Mouse (Mus musculus) liver (tissue): ENCODE results near the gene Mfn2.

ENCODE experiments used
- DNase-seq: peaks from one replicate; pipeline ENCODE4 v3.0.0-alpha.2; 2020; ENCODE audit warnings: mixed read lengths

Mfn2 gene

GRCm38 (mm10) chr4:147909486-147909885, 5.0 kb upstream of the Mfn2 start:
- DNase-seq = no peak

- DNase-seq = no peak
These were observed 1.7 kb upstream of the Mfn2 start for GRCm38 (mm10) chr4:147906230-147906629.

GRCm38 (mm10) chr4:147905090-147905659, 671 bp upstream of the Mfn2 start:
- no peak for DNase-seq

- no peak for DNase-seq
These were observed 903 bp downstream of the Mfn2 start for GRCm38 (mm10) chr4:147903601-147904000.

GRCm38 (mm10) chr4:147902906-147903500, 1.5 kb downstream of the Mfn2 start:
- DNase-seq = no peak

- DNase-seq = no peak
These were observed 4.1 kb downstream of the Mfn2 start for GRCm38 (mm10) chr4:147900452-147900851.

- no peak for DNase-seq
These were observed 7.2 kb downstream of the Mfn2 start for GRCm38 (mm10) chr4:147897348-147897747.

- DNase-seq = no peak
These were observed 8.1 kb downstream of the Mfn2 start for GRCm38 (mm10) chr4:147896411-147896810.

- DNase-seq = no peak
These were observed 8.6 kb downstream of the Mfn2 start for GRCm38 (mm10) chr4:147895815-147896330.

- DNase-seq = no peak
These were observed 14.2 kb downstream of the Mfn2 start for GRCm38 (mm10) chr4:147890341-147890740.

- DNase-seq = no peak
These were observed 16.3 kb downstream of the Mfn2 start for GRCm38 (mm10) chr4:147888237-147888636.

GRCm38 (mm10) chr4:147887277-147887676, 17.2 kb downstream of the Mfn2 start:
- no peak for DNase-seq

- DNase-seq = no peak
These were observed 18.3 kb downstream of the Mfn2 start for GRCm38 (mm10) chr4:147886158-147886557.

- DNase-seq = no peak
These were observed 20.4 kb downstream of the Mfn2 start for GRCm38 (mm10) chr4:147884138-147884537.

- no peak for DNase-seq
These were observed 21.5 kb downstream of the Mfn2 start for GRCm38 (mm10) chr4:147883041-147883440.

- no peak for DNase-seq
These were observed 22.7 kb downstream of the Mfn2 start for GRCm38 (mm10) chr4:147881792-147882191.

GRCm38 (mm10) chr4:147879865-147880264, 24.6 kb downstream of the Mfn2 start:
- DNase-seq = no peak

- DNase-seq = no peak
These were observed 25.0 kb downstream of the Mfn2 start for GRCm38 (mm10) chr4:147879456-147879855.

- DNase-seq = no peak
These were observed 26.0 kb downstream of the Mfn2 start for GRCm38 (mm10) chr4:147878537-147878936.

- no peak for DNase-seq
These were observed 28.5 kb downstream of the Mfn2 start for GRCm38 (mm10) chr4:147875852-147876575.

- DNase-seq = no peak
These were observed 35.3 kb downstream of the Mfn2 start for GRCm38 (mm10) chr4:147869238-147869637.

- DNase-seq = peak; percentile 97
These were observed 36.0 kb downstream of the Mfn2 start, which contains the start of the genes Miip and Fv1 for GRCm38 (mm10) chr4:147868450-147869031. Gene Miip, minus strand, starts transcription at chr4:147868816. Gene Fv1, plus strand, starts transcription at chr4:147868979.
